Mouse (Mus musculus) heart, adult 2 months (tissue): ENCODE measurements around the gene Pnpla6.

Source experiments
- CTCF ChIP-seq: fragments of 200-600 bp; IDR thresholded peaks from 2 replicates; pipeline ENCODE4 v1.8.1; 2022; ENCODE audit warnings: antibody characterized with exemption, mild to moderate bottlenecking, moderate library complexity
- EP300 ChIP-seq: fragments of 200-500 bp; IDR thresholded peaks from 2 replicates; pipeline ENCODE4 v1.6.1; 2011; ENCODE audit warnings: low read depth, low read length, control low read depth; ENCODE audit not compliant: insufficient read depth
- POLR2A ChIP-seq: fragments of 200-500 bp; IDR thresholded peaks from 2 replicates; pipeline ENCODE4 v1.6.1; 2011; ENCODE audit warnings: mild to moderate bottlenecking, low read depth, low read length, control low read depth; ENCODE audit not compliant: insufficient read depth

DNA sequence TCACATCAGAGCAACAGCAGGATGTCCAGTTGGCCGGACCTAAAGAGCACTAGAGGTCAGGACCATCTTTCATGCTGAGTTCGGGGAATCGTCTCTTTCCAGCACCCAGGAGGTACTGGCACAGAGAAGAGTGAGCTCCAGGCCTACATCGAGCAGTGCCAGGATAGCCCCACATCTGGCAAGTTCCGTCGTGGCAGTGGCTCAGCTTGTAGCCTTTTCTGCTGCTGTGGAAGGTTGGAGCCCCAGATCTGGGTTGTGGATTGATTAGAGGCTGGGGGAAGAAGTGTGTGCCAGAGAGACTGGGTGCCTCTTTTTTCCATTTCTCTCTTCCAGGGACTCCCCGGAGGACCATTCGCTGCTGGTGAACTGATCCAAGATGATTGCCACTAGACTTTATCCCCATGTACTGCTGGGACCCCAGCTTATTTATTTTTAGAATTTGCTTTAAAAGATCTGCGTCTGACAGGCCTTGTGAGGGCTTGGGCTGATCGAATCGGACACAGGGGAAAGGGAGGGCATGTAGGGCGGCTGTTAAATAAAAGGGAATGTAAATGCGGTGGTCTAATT lies 420 bp upstream of the Pnpla6 start:
- TF ChIP-seq EP300: no peak
- no peak for TF ChIP-seq CTCF
- TF ChIP-seq POLR2A: no peak
